Mouse (Mus musculus) kidney, adult 11 months (tissue): ENCODE results near the gene Abcf2.

ENCODE experiments used
- DNase-seq: peaks from one replicate; pipeline ENCODE4 v3.0.0; 2022

Gene Abcf2

GRCm38 (mm10) chr5:24577183-24577929, at the start of gene Abcf2:
Abcf2 (minus strand) TSS chr5:24577467.
- peak; percentile 100 for DNase-seq

- DNase-seq = no peak
Measured at GRCm38 (mm10) chr5:24624822-24625120, 47.5 kb upstream of the Abcf2 start.

GRCm38 (mm10) chr5:24623986-24624821, 46.9 kb upstream of the Abcf2 start, which contains the start of gene Smarcd3:
Smarcd3 (minus strand) TSS chr5:24624411.
- peak; percentile 22 for DNase-seq

GRCm38 (mm10) chr5:24623041-24623985, 46.0 kb upstream of the Abcf2 start:
- no peak for DNase-seq

GRCm38 (mm10) chr5:24622386-24623040, 45.2 kb upstream of the Abcf2 start:
- DNase-seq = no peak

- DNase-seq = peak; percentile 48
Measured at GRCm38 (mm10) chr5:24620626-24621025, 43.4 kb upstream of the Abcf2 start.

GRCm38 (mm10) chr5:24620116-24620515, 42.8 kb upstream of the Abcf2 start:
- DNase-seq = peak; percentile 69

- no peak for DNase-seq
Measured at GRCm38 (mm10) chr5:24618921-24619320, 41.7 kb upstream of the Abcf2 start.

GRCm38 (mm10) chr5:24615097-24615496, 37.8 kb upstream of the Abcf2 start:
- DNase-seq = no peak

GRCm38 (mm10) chr5:24612302-24612649, 35.0 kb upstream of the Abcf2 start:
- DNase-seq = no peak

GRCm38 (mm10) chr5:24611366-24612301, 34.4 kb upstream of the Abcf2 start:
- DNase-seq = peak; percentile 81

GRCm38 (mm10) chr5:24609388-24609787, 32.1 kb upstream of the Abcf2 start:
- no peak for DNase-seq

- no peak for DNase-seq
Measured at GRCm38 (mm10) chr5:24605980-24606665, 28.9 kb upstream of the Abcf2 start.

GRCm38 (mm10) chr5:24605321-24605979, 28.2 kb upstream of the Abcf2 start:
- no peak for DNase-seq

- peak; percentile 90 for DNase-seq
Measured at GRCm38 (mm10) chr5:24604656-24605100, 27.4 kb upstream of the Abcf2 start.

- DNase-seq = no peak
Measured at GRCm38 (mm10) chr5:24604080-24604655, 26.9 kb upstream of the Abcf2 start.

GRCm38 (mm10) chr5:24603431-24604010, 26.3 kb upstream of the Abcf2 start:
- DNase-seq = no peak

- DNase-seq = peak; percentile 92
Measured at GRCm38 (mm10) chr5:24602751-24603343, 25.6 kb upstream of the Abcf2 start.
